Mouse (Mus musculus): ENCODE results near the gene Gid8. TPM values are rescaled to one million over a fixed set of nuclear protein-coding genes. Genes with fewer than 3 reads are reported as not detected.

Gene Gid8
- total and polyA plus RNA-seq, 3 experiments = 15.6 to 44.1 (median 32.1) TPM

GRCm38 (mm10) chr2:180748904-180749303 is 39.0 kb downstream of the Gid8 start:
- dilution Hi-C loops (cut with MboI; ENCODE audit: extremely low pct_ligation_motif_present, extremely low pct_unique_long_range_greater_than_20kb, low sequenced_read_pairs) (no loop called here), in situ Hi-C loops (cut with MboI; ENCODE audit: low pct_ligation_motif_present, low pct_unique_long_range_greater_than_20kb, low sequenced_read_pairs) (no loop called here)
- Histone ChIP-seq H3K4me3 (replicated peaks in 1 of 3; ENCODE audit: low read depth in 2 of 3, low read length in 2 of 3, poor library complexity in 1 of 3) (no peak overlapping the region), H3K27ac (ENCODE audit: insufficient read depth, low read depth) (no peak overlapping the region), H3K4me1 (ENCODE audit: control insufficient read depth in 1 of 2, insufficient read depth in 2 of 2) (peaks cover 0 to 2% of the 10 kb centered on the region in 2 experiments; a peak in 1 of 4 replicates), H3K27me3 (replicated peaks) (peaks cover 52% of the 10 kb centered on the region), H3K36me3 (replicated peaks in 1 of 2; ENCODE audit: control insufficient read depth in 1 of 2, insufficient read depth in 1 of 2, low read length in 1 of 2) (no peaks in the 10 kb centered on the region), H3K79me2 (replicated peaks; ENCODE audit: control insufficient read depth, extremely low read depth, insufficient read depth, poor library complexity, severe bottlenecking) (no peaks in the 10 kb centered on the region), H3K4me2 (ENCODE audit: insufficient read depth, low read depth, poor library complexity, severe bottlenecking) (no peak overlapping the region), H3K9ac (ENCODE audit: insufficient read depth, low read depth) (no peak overlapping the region), H3K9me3 (replicated peaks; ENCODE audit: low read length) (no peaks in the 10 kb centered on the region)
- no peak for TF ChIP-seq MAZ (IDR thresholded peaks at IDR 0.05; ENCODE audit: low read depth, low read length)
- TF ChIP-seq E2F4 (IDR thresholded peaks at IDR 0.05; ENCODE audit: insufficient replicate concordance, low read depth, low read length) = no peak
- no peak for TF ChIP-seq MAFK (IDR thresholded peaks at IDR 0.05; ENCODE audit: insufficient replicate concordance, low read length)
- TF ChIP-seq UBTF (IDR thresholded peaks at IDR 0.05; ENCODE audit: low read depth, low read length) = no peak
- TF ChIP-seq NELFE (IDR thresholded peaks at IDR 0.05; ENCODE audit: low read depth, low read length) = no peak
- TF ChIP-seq SIN3A (IDR thresholded peaks at IDR 0.05; ENCODE audit: low read length) = no peak
- no peak for TF ChIP-seq MYC (IDR thresholded peaks at IDR 0.05; ENCODE audit: low read depth, low read length)
- no peak for TF ChIP-seq POLR2A (IDR thresholded peaks at IDR 0.05; ENCODE audit: low read depth, low read length)
- TF ChIP-seq RAD21 (IDR thresholded peaks at IDR 0.05; ENCODE audit: low read depth, low read length) = no peak
- no peak for TF ChIP-seq PAX5 (IDR thresholded peaks at IDR 0.05; ENCODE audit: low read length)
- TF ChIP-seq CTCF (conservative IDR thresholded peaks at IDR 0.05 in 1 of 2, IDR thresholded peaks at IDR 0.05 in 1 of 2; ENCODE audit: low read depth in 2 of 2, low read length in 2 of 2) = no peak
- TF ChIP-seq BHLHE40 (IDR thresholded peaks at IDR 0.05; ENCODE audit: low read depth, low read length) = no peak
- no peak for TF ChIP-seq SMC3 (IDR thresholded peaks at IDR 0.05; ENCODE audit: low read depth, low read length)
- no peak for TF ChIP-seq TCF12 (IDR thresholded peaks at IDR 0.05; ENCODE audit: low read depth, low read length)
- no peak for TF ChIP-seq USF2 (conservative IDR thresholded peaks at IDR 0.05; ENCODE audit: low read depth, low read length)
- no peak for DNase-seq (ENCODE audit: extremely low read depth)

GRCm38 (mm10) chr2:180754976-180755688 is 45.2 kb downstream of the Gid8 start:
- no peak for DNase-seq (ENCODE audit: extremely low read depth)
- TF ChIP-seq ZKSCAN1 (IDR thresholded peaks at IDR 0.05; ENCODE audit: borderline replicate concordance, low read depth, low read length) = no peak
- no peak for TF ChIP-seq TCF12 (IDR thresholded peaks at IDR 0.05; ENCODE audit: low read depth, low read length)
- TF ChIP-seq IRF4 (IDR thresholded peaks at IDR 0.05; ENCODE audit: low read depth, low read length) = no peak
- TF ChIP-seq TBP (conservative IDR thresholded peaks at IDR 0.05; ENCODE audit: low read depth, low read length) = no peak
- no peak for TF ChIP-seq E2F4 (IDR thresholded peaks at IDR 0.05; ENCODE audit: insufficient replicate concordance, low read depth, low read length)
- TF ChIP-seq JUN (IDR thresholded peaks at IDR 0.05; ENCODE audit: insufficient read depth, low read depth, low read length) = no peak
- TF ChIP-seq ELF1 (IDR thresholded peaks at IDR 0.05; ENCODE audit: low read depth, low read length) = no peak
- no peak overlapping the region for H3K9ac ChIP-seq (ENCODE audit: insufficient read depth, low read depth)
- no peaks in the 10 kb centered on the region for H3K4me1 ChIP-seq (ENCODE audit: control insufficient read depth in 1 of 2, insufficient read depth in 2 of 2)
- peaks cover 71% of the 10 kb centered on the region for H3K27me3 ChIP-seq (replicated peaks)
- H3K79me2 ChIP-seq (replicated peaks; ENCODE audit: control insufficient read depth, extremely low read depth, insufficient read depth, poor library complexity, severe bottlenecking) = no peaks in the 10 kb centered on the region
- no peak overlapping the region for H3K4me3 ChIP-seq (replicated peaks in 1 of 3; ENCODE audit: low read depth in 2 of 3, low read length in 2 of 3, poor library complexity in 1 of 3)
- H3K27ac ChIP-seq (ENCODE audit: insufficient read depth, low read depth) = no peak overlapping the region
- no peak overlapping the region for H3K4me2 ChIP-seq (ENCODE audit: insufficient read depth, low read depth, poor library complexity, severe bottlenecking)
- no peaks in the 10 kb centered on the region for H3K9me3 ChIP-seq (replicated peaks; ENCODE audit: low read length)
- in situ Hi-C loops (cut with MboI; ENCODE audit: low pct_ligation_motif_present, low pct_unique_long_range_greater_than_20kb, low sequenced_read_pairs) = loop anchor here (25.0 kb wide), 1 partner anchor 293 kb away; the partner anchor contains the start of gene Slco4a1
- no peaks in the 10 kb centered on the region for H3K36me3 ChIP-seq (replicated peaks in 1 of 2; ENCODE audit: control insufficient read depth in 1 of 2, insufficient read depth in 1 of 2, low read length in 1 of 2)
- dilution Hi-C loops (cut with MboI; ENCODE audit: extremely low pct_ligation_motif_present, extremely low pct_unique_long_range_greater_than_20kb, low sequenced_read_pairs) = no loop called here

Measured in CH12.LX (cell line).